Mouse (Mus musculus) testis, adult 2 months (tissue): ENCODE data around the gene C1qtnf5. TPM values are rescaled to one million over a fixed set of nuclear protein-coding genes. Genes with fewer than 3 reads are reported as not detected.

Experiments
- H3K27ac ChIP-seq: fragments of 200-500 bp; 2 replicates; pipeline ENCODE4 v1.5.1; 2012; ENCODE audit warnings: low read depth, low read length; ENCODE audit not compliant: control insufficient read depth, insufficient read depth
- H3K27me3 ChIP-seq: fragments of 200-500 bp; 2 replicates; pipeline ENCODE4 v1.6.1; 2012; ENCODE audit warnings: mild to moderate bottlenecking, low read length, moderate library complexity; ENCODE audit not compliant: control insufficient read depth, insufficient read depth
- H3K36me3 ChIP-seq: fragments of 200-500 bp; 2 replicates; pipeline ENCODE4 v1.6.1; 2012; ENCODE audit warnings: mild to moderate bottlenecking, low read length; ENCODE audit not compliant: control insufficient read depth, insufficient read depth
- H3K4me1 ChIP-seq: fragments of 200-500 bp; 2 replicates; pipeline ENCODE4 v1.6.1; 2012; ENCODE audit warnings: low read length; ENCODE audit not compliant: control insufficient read depth, insufficient read depth
- H3K4me3 ChIP-seq: fragments of 200-500 bp; 2 replicates; pipeline ENCODE4 v1.5.1; 2012; ENCODE audit warnings: low read depth, mild to moderate bottlenecking, low read length, moderate library complexity, mixed read lengths; ENCODE audit not compliant: control insufficient read depth
- CTCF ChIP-seq: fragments of 200-500 bp; IDR thresholded peaks from 2 replicates; pipeline ENCODE4 v1.5.1; 2012; ENCODE audit warnings: low read depth, mild to moderate bottlenecking, inconsistent platforms, low read length, moderate library complexity; ENCODE audit not compliant: control insufficient read depth, insufficient read depth, insufficient replicate concordance
- POLR2A ChIP-seq: fragments of 200-500 bp; IDR thresholded peaks from 2 replicates; pipeline ENCODE4 v1.6.1; 2012; ENCODE audit warnings: low read depth, mild to moderate bottlenecking, inconsistent platforms, low read length, moderate library complexity; ENCODE audit not compliant: control insufficient read depth
- polyA plus RNA-seq: library from polyadenylated mRNA; depleted of rRNA; stranded (reverse); fragments of >200 nt; gene quantifications from 2 replicates; pipeline ENCODE4 v1.2.3, GENCODE M21; 2012

Gene C1qtnf5
- polyA plus RNA-seq, 1 experiment: 2.0 TPM

DNA sequence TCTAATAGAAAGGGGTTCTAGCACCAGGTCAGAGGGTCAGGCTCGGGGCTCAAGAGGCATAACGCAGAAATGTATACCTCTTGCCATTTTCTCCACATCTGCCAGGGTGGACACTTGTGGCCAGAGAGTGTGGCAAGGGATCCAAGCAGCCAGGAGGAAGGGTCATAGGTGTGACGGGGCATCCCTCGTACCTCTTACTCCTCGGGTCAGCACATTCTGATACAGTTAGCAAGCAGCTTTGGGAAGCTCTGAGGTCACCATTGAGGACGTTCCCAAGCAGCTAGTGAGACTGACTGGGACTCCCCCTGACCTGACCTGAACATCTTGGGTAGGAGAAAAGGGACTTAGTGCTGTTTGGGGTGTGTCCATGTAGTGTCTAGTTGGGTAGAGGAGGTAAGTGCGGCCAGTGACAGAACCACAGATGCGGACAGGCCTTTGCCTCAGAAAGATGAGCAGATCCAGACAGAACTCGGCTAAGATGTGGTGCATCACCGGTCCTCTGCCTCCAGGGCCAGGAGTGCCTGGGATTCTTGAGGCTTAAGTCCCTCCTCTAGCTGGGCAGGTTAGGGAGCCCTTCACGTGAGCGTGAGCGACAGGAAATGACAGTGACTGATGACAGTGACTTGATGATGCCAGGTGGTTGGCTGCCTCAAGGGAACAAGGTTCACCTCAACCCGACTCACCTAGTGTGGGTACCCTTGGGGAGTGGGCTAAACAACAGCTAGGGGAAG, 36.8 kb upstream of the C1qtnf5 start:
- TF ChIP-seq CTCF (no peak), POLR2A (no peak)
- no peaks in the 10 kb centered on the region for H3K27me3 ChIP-seq
- H3K36me3 ChIP-seq: no peaks in the 10 kb centered on the region
- no peak overlapping the region for H3K27ac ChIP-seq
- H3K4me3 ChIP-seq: peak overlapping the region; percentile 66
- H3K4me1 ChIP-seq: peaks cover 9% of the 10 kb centered on the region

DNA sequence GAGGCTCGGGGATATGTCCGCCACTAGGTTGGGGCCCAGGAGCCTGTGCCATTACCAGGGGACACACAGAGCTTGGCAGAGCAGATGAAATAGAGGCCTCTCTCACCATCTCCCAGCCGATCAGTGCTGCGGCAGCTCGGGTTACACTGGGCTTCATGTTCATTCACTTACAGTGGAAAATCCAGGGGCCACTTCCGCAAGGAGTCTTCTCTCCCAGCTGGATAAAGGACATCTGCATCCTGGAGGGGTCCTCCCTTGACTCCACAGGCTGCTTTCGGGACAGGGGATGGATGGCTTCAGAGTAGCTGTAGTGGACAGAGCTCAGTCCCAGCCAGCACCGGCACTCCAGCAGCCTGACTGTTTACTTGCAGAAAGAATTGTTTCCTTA, 36.2 kb upstream of the C1qtnf5 start:
- H3K4me3 ChIP-seq: no peak overlapping the region
- H3K27ac ChIP-seq: no peak overlapping the region
- peaks cover 9% of the 10 kb centered on the region for H3K4me1 ChIP-seq
- H3K27me3 ChIP-seq: no peaks in the 10 kb centered on the region
- TF ChIP-seq CTCF (no peak), POLR2A (no peak)
- no peaks in the 10 kb centered on the region for H3K36me3 ChIP-seq

- H3K27ac ChIP-seq: 0 out of 2 replicates have a peak overlapping the region, but pooled peaks have one; percentile 10
- TF ChIP-seq POLR2A (no peak), CTCF (no peak)
- H3K4me1 ChIP-seq: peaks cover 8% of the 10 kb centered on the region
- H3K27me3 ChIP-seq: no peaks in the 10 kb centered on the region
- H3K36me3 ChIP-seq: no peaks in the 10 kb centered on the region
- peak overlapping the region; percentile 25; the same call in 1 of the 2 replicates for H3K4me3 ChIP-seq
These were observed 35.0 kb upstream of the C1qtnf5 start for GRCm38 (mm10) chr9:44071914-44072598.

DNA sequence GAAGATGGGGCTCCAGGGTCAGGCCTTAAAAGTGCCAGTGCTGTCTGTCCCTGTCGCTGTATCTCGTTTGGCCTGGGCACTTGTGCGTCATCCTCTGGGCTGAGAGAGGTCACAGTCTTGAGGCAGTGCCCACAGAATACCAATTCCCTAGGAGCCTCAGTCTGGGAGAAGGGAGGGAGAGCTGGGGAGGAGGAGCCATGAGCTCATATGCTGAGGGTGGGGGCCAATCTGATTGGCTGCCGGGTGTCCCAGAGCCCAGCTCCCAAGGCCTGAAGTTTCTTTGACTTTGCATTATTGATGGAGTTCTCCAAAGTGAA, 34.5 kb upstream of the C1qtnf5 start:
- no peaks in the 10 kb centered on the region for H3K36me3 ChIP-seq
- H3K27me3 ChIP-seq: no peaks in the 10 kb centered on the region
- peak overlapping the region; percentile 25 for H3K4me3 ChIP-seq
- TF ChIP-seq CTCF (no peak), POLR2A (no peak)
- H3K4me1 ChIP-seq: peaks cover 4% of the 10 kb centered on the region
- 0 out of 2 replicates have a peak overlapping the region, but pooled peaks have one; percentile 10 for H3K27ac ChIP-seq

- H3K27me3 ChIP-seq: no peaks in the 10 kb centered on the region
- no peak overlapping the region for H3K27ac ChIP-seq
These were observed 33.9 kb upstream of the C1qtnf5 start for GRCm38 (mm10) chr9:44073115-44073514.

GRCm38 (mm10) chr9:44074395-44075275, 32.4 kb upstream of the C1qtnf5 start:
- no peak for TF ChIP-seq CTCF
- no peak for TF ChIP-seq POLR2A
- no peaks in the 10 kb centered on the region for H3K27me3 ChIP-seq
- peaks cover 7% of the 10 kb centered on the region for H3K4me1 ChIP-seq
- no peaks in the 10 kb centered on the region for H3K36me3 ChIP-seq
- H3K27ac ChIP-seq: no peak overlapping the region
- peak overlapping the region; percentile 9; the same call in 1 of the 2 replicates for H3K4me3 ChIP-seq

More at GRCm38 (mm10) chr9:44073115-44073514, 33.9 kb upstream of the C1qtnf5 start:
- Histone ChIP-seq H3K36me3 (no peaks in the 10 kb centered on the region), H3K4me3 (no peak overlapping the region; the same call in 1 of the 2 replicates), H3K4me1 (peaks cover 7% of the 10 kb centered on the region)
- TF ChIP-seq CTCF (no peak), POLR2A (no peak)

DNA sequence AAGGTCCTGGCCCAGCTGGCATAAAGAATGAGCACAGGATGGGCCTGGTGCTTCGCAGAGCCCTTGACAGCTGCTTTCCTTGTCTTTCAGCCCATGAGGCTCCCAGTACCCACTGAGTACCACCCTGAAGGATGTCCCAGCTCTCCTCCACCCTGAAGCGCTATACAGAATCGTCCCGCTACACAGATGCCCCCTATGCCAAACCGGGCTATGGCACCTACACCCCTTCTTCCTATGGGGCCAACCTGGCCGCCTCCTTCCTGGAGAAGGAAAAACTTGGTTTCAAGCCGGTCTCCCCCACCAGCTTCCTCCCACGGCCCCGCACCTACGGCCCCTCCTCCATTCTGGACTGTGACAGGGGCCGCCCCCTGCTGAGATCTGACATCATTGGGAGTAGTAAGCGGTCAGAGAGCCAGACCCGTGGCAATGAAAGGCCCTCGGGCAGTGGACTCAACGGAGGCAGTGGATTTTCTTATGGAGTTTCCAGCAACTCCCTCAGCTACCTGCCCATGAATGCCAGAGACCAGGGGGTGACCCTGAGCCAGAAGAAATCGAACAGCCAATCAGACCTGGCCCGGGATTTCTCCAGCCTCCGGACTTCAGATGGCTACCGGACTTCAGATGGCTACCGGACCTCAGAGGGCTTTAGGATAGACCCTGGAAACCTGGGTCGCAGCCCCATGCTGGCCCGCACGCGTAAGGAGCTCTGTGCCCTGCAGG, 31.6 kb upstream of the C1qtnf5 start:
- Histone ChIP-seq H3K4me1 (peaks cover 11% of the 10 kb centered on the region), H3K27me3 (no peaks in the 10 kb centered on the region)

More for the DNA sequence above, 31.6 kb upstream of the C1qtnf5 start:
- peak; percentile 18 for TF ChIP-seq POLR2A
- no peak for TF ChIP-seq CTCF
- Histone ChIP-seq H3K4me3 (peak overlapping the region; percentile 9; the same call in 1 of the 2 replicates), H3K36me3 (no peaks in the 10 kb centered on the region), H3K27ac (no peak overlapping the region)
